ENCODE assay signal across 25 mouse cellular contexts in the genomic region with DNA sequence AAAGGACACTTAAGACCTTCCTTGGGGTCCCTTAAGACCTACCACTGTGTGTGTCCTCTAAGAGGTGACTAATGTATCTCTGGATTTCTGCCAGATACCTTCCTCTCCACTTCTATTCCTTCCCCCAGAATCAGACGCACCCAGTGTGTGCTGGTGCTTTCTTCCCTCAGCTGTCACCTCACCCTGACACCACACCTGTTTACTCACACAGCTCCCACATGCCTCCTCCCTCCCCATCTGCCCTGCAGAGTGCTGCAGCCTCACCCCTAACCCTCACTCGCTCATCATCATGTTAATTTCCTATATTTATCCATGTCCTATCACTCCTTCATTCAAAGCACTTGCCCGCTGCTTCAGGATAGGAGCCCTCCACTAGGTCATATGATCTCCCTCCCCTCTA. TPM values are rescaled to one million over a fixed set of nuclear protein-coding genes. Genes with fewer than 3 reads are reported as not detected.
DNase-seq lines count a peak whose midpoint lies in the region; ATAC-seq and TF ChIP-seq lines count a peak whose summit lies in the region.
"Had no signal": no experiment of that assay in that cellular context is flagged by ENCODE, and none has a peak within 500 bp of the region (broad histone marks: within the 10 kb centered on the region; RNA-seq: fewer than 3 reads in every experiment).

No protein-coding gene starts in this region.

- no peaks in the 10 kb centered on the region for H3K9me3 ChIP-seq in heart, embryonic 16.5 days (replicated peaks; ENCODE audit: control insufficient read depth, low read length)
- no peaks in the 10 kb centered on the region for H3K9me3 ChIP-seq in heart, embryonic 10.5 days
- H3K9me3 ChIP-seq in kidney, embryonic 16.5 days (ENCODE audit: low read length), result no peaks in the 10 kb centered on the region
- no peaks in the 10 kb centered on the region for H3K9me3 ChIP-seq in embryonic facial prominence, embryonic 15.5 days (replicated peaks)
- H3K9me3 ChIP-seq: forebrain, embryonic 12.5 days; forebrain, embryonic 15.5 days; heart, embryonic 15.5 days; hindbrain, embryonic 10.5 days; hindbrain, embryonic 13.5 days had no signal

- no peak overlapping the region for H3K4me3 ChIP-seq in heart, embryonic 16.5 days (ENCODE audit: low read length)
- no peak overlapping the region for H3K4me3 ChIP-seq in heart, embryonic 10.5 days
- H3K4me3 ChIP-seq in kidney, embryonic 16.5 days (ENCODE audit: low read length), result no peak overlapping the region
- no peak overlapping the region for H3K4me3 ChIP-seq in kidney, adult 2 months (ENCODE audit: insufficient read depth, low read depth, low read length)
- H3K4me3 ChIP-seq in embryonic facial prominence, embryonic 15.5 days (replicated peaks), result no peak overlapping the region
- H3K4me3 ChIP-seq: erythroblast, embryonic 14.5 days; forebrain, embryonic 12.5 days; forebrain, embryonic 15.5 days; heart, embryonic 15.5 days; hindbrain, embryonic 10.5 days; hindbrain, embryonic 13.5 days had no signal

- no peaks in the 10 kb centered on the region for H3K27me3 ChIP-seq in heart, embryonic 16.5 days (ENCODE audit: control insufficient read depth, insufficient read depth, low read length)
- no peaks in the 10 kb centered on the region for H3K27me3 ChIP-seq in heart, embryonic 10.5 days (ENCODE audit: insufficient read depth, poor library complexity, severe bottlenecking)
- no peaks in the 10 kb centered on the region for H3K27me3 ChIP-seq in kidney, embryonic 16.5 days (ENCODE audit: insufficient read depth, low read length)
- no peaks in the 10 kb centered on the region for H3K27me3 ChIP-seq in kidney, adult 2 months (replicated peaks; ENCODE audit: control insufficient read depth, insufficient read depth, low read length)
- no peaks in the 10 kb centered on the region for H3K27me3 ChIP-seq in embryonic facial prominence, embryonic 15.5 days
- H3K27me3 ChIP-seq: forebrain, embryonic 12.5 days; forebrain, embryonic 15.5 days; heart, embryonic 15.5 days; hindbrain, embryonic 13.5 days had no signal

- no peak overlapping the region for H3K9ac ChIP-seq in heart, embryonic 16.5 days (ENCODE audit: low read length)
- 0 out of 2 replicates have a peak overlapping the region, but pooled peaks have one; percentile 1 for H3K9ac ChIP-seq in kidney, embryonic 16.5 days (replicated peaks; ENCODE audit: low read length)
- H3K9ac ChIP-seq in embryonic facial prominence, embryonic 15.5 days, result no peak overlapping the region
- H3K9ac ChIP-seq: forebrain, embryonic 12.5 days; forebrain, embryonic 15.5 days; heart, embryonic 15.5 days; hindbrain, embryonic 13.5 days had no signal

- TF ChIP-seq CTCF in kidney, adult 2 months (conservative IDR thresholded peaks at IDR 0.05; ENCODE audit: insufficient read depth, insufficient read length, low read depth, low read length), result no peak

- 30% methylated on average over 3 of the region's 3 CpGs for WGBS in heart, embryonic 16.5 days
- 50% methylated on average over 3 of the region's 3 CpGs for WGBS in heart, embryonic 10.5 days
- WGBS in kidney, embryonic 16.5 days, result 35% methylated on average over 3 of the region's 3 CpGs
- WGBS in kidney, adult 2 months, result 85% methylated on average over 3 of the region's 3 CpGs
- WGBS in embryonic facial prominence, embryonic 15.5 days, result 54% methylated on average over 3 of the region's 3 CpGs

- no peak for DNase-seq in heart, embryonic 10.5 days (ENCODE audit: low spot score)
- no peak for DNase-seq in kidney, adult 2 months
- no peak for DNase-seq in layer of hippocampus, postnatal 25 days (ENCODE audit: extremely low spot score in 1 of 2, low spot score in 1 of 2)
- DNase-seq: adrenal gland, adult 8-10 months; adrenal gland, postnatal 25 days; cerebellum, adult 11-12 months; cerebellum, adult 8-10 months; cerebellum, postnatal 10 days; cerebellum, postnatal 36 days; embryo, embryonic 11 days; gastrocnemius, postnatal 25 days; heart, adult 18-20 months had no signal

- no peak for TF ChIP-seq POLR2A in kidney, adult 2 months (IDR thresholded peaks at IDR 0.05; ENCODE audit: low read depth, low read length)

- no peak overlapping the region for H3K4me2 ChIP-seq in heart, embryonic 16.5 days (ENCODE audit: low read depth, low read length)
- H3K4me2 ChIP-seq in kidney, embryonic 16.5 days (replicated peaks; ENCODE audit: low read depth, low read length), result no peak overlapping the region
- H3K4me2 ChIP-seq in embryonic facial prominence, embryonic 15.5 days (replicated peaks), result no peak overlapping the region
- H3K4me2 ChIP-seq: forebrain, embryonic 12.5 days; forebrain, embryonic 15.5 days; heart, embryonic 11.5 days; heart, embryonic 15.5 days; hindbrain, embryonic 13.5 days had no signal

- H3K36me3 ChIP-seq in heart, embryonic 16.5 days (ENCODE audit: control insufficient read depth, insufficient read depth), result no peaks in the 10 kb centered on the region
- no peaks in the 10 kb centered on the region for H3K36me3 ChIP-seq in heart, embryonic 10.5 days
- no peaks in the 10 kb centered on the region for H3K36me3 ChIP-seq in kidney, embryonic 16.5 days (ENCODE audit: insufficient read depth, low read length)
- no peaks in the 10 kb centered on the region for H3K36me3 ChIP-seq in kidney, adult 2 months (ENCODE audit: control insufficient read depth, insufficient read depth, low read length)
- H3K36me3 ChIP-seq in embryonic facial prominence, embryonic 15.5 days, result no peaks in the 10 kb centered on the region
- H3K36me3 ChIP-seq: forebrain, embryonic 12.5 days; forebrain, embryonic 15.5 days; heart, embryonic 15.5 days; hindbrain, embryonic 10.5 days; hindbrain, embryonic 13.5 days had no signal

- no peak overlapping the region for H3K27ac ChIP-seq in heart, embryonic 16.5 days (ENCODE audit: low read length)
- H3K27ac ChIP-seq in heart, embryonic 10.5 days, result no peak overlapping the region
- no peak overlapping the region for H3K27ac ChIP-seq in kidney, embryonic 16.5 days (ENCODE audit: low read length)
- H3K27ac ChIP-seq in kidney, adult 2 months (ENCODE audit: insufficient read depth, low read depth, low read length), result no peak overlapping the region
- 0 out of 2 replicates have a peak overlapping the region, but pooled peaks have one; percentile 28 for H3K27ac ChIP-seq in embryonic facial prominence, embryonic 15.5 days (replicated peaks)
- H3K27ac ChIP-seq: forebrain, embryonic 12.5 days; forebrain, embryonic 15.5 days; heart, embryonic 15.5 days; hindbrain, embryonic 10.5 days; hindbrain, embryonic 13.5 days had no signal

- ATAC-seq in heart, embryonic 16.5 days (replicated peaks; ENCODE audit: extremely low read depth, insufficient read depth, low FRiP score), result peak; percentile 4; the same call in 1 of the 2 replicates
- no peak for ATAC-seq in kidney, embryonic 16.5 days (ENCODE audit: low FRiP score, low TSS enrichment)
- no peak for ATAC-seq in embryonic facial prominence, embryonic 15.5 days (ENCODE audit: insufficient number of reproducible peaks, low FRiP score, low TSS enrichment, low read depth)
- ATAC-seq: activated CD4-positive, CD25-positive, alpha-beta regulatory T cell, adult 4 months; forebrain, embryonic 15.5 days; hindbrain, embryonic 16.5 days; intestine, embryonic 16.5 days had no signal

- peaks cover 7% of the 10 kb centered on the region for H3K4me1 ChIP-seq in heart, embryonic 16.5 days (ENCODE audit: control insufficient read depth, insufficient read depth, low read length)
- peaks cover 11% of the 10 kb centered on the region for H3K4me1 ChIP-seq in heart, embryonic 10.5 days
- H3K4me1 ChIP-seq in kidney, embryonic 16.5 days (ENCODE audit: insufficient read depth, low read length), result no peaks in the 10 kb centered on the region; the same call in 1 of the 2 replicates
- no peaks in the 10 kb centered on the region for H3K4me1 ChIP-seq in kidney, adult 2 months (ENCODE audit: control insufficient read depth, insufficient read depth, low read length)
- H3K4me1 ChIP-seq in embryonic facial prominence, embryonic 15.5 days, result peaks cover 4% of the 10 kb centered on the region; the same call in 1 of the 2 replicates
- H3K4me1 ChIP-seq: forebrain, embryonic 12.5 days; hindbrain, embryonic 10.5 days; hindbrain, embryonic 13.5 days had no signal

RNA-seq across cellular contexts. Expression of gene Rrp1b, which starts 23.6 kb away (rescaled TPM):
- 27.0 and 32.3 TPM in 2 replicates for polyA plus RNA-seq in heart, embryonic 16.5 days (2015; fragmentation: Nextera tagmentation; extraction: Ambion mirVana)
- polyA plus RNA-seq in heart, embryonic 10.5 days (2016; fragmentation: Nextera tagmentation; extraction: Ambion mirVana), result 51.2 and 76.6 TPM in 2 replicates
- polyA plus RNA-seq in kidney, embryonic 16.5 days (2015; fragmentation: Nextera tagmentation; extraction: Ambion mirVana), result 51.4 and 71.6 TPM in 2 replicates
- polyA plus RNA-seq in kidney, adult 2 months (2012; rRNA removed), result 4.7 and 5.8 TPM in 2 replicates
- polyA plus RNA-seq in embryonic facial prominence, embryonic 15.5 days (2015; fragmentation: Nextera tagmentation; extraction: Ambion mirVana), result 56.1 and 57.9 TPM in 2 replicates
- total RNA-seq in layer of hippocampus, postnatal 25 days (2021), result 10 to 100 TPM; 15.3 to 22.4 TPM

RNA-seq across cellular contexts. Expression of gene Hsf2bp, which starts 23.9 kb away (rescaled TPM):
- 0.13 and 0.20 TPM in 2 replicates for polyA plus RNA-seq in heart, embryonic 16.5 days (2015; fragmentation: Nextera tagmentation; extraction: Ambion mirVana)
- polyA plus RNA-seq in heart, embryonic 10.5 days (2016; fragmentation: Nextera tagmentation; extraction: Ambion mirVana), result 0.57 and 0.62 TPM in 2 replicates
- 0.95 and 0.99 TPM in 2 replicates for polyA plus RNA-seq in kidney, embryonic 16.5 days (2015; fragmentation: Nextera tagmentation; extraction: Ambion mirVana)
- 5.1 and 5.9 TPM in 2 replicates for polyA plus RNA-seq in kidney, adult 2 months (2012; rRNA removed)
- 1.1 and 1.5 TPM in 2 replicates for polyA plus RNA-seq in embryonic facial prominence, embryonic 15.5 days (2015; fragmentation: Nextera tagmentation; extraction: Ambion mirVana)
- total RNA-seq in layer of hippocampus, postnatal 25 days (2021), result 1 to 10 TPM in 1 of 2 experiments, under 1 TPM in 1; 0.84 to 1.0 TPM
- polyA plus RNA-seq: erythroblast, embryonic 14.5 days had no signal
